Mouse (Mus musculus): Measurements from ENCODE around the gene A630095N17Rik. TPM values are rescaled to one million over a fixed set of nuclear protein-coding genes. Genes with fewer than 3 reads are reported as not detected.

Gene A630095N17Rik
- total and polyA plus RNA-seq, 3 experiments, result 0.30 to 0.74 (median 0.74) TPM

- peaks cover 3% of the 10 kb centered on the region for H3K9me3 ChIP-seq (replicated peaks; ENCODE audit: low read length)
- no peak overlapping the region for H3K4me2 ChIP-seq (ENCODE audit: insufficient read depth, low read depth, poor library complexity, severe bottlenecking)
- H3K36me3 ChIP-seq (replicated peaks in 1 of 2; ENCODE audit: control insufficient read depth in 1 of 2, insufficient read depth in 1 of 2, low read length in 1 of 2), result peaks cover 45 to 73% of the 10 kb centered on the region in 2 experiments
- no peak for DNase-seq (ENCODE audit: extremely low read depth)
- dilution Hi-C loops (cut with MboI; ENCODE audit: extremely low pct_ligation_motif_present, extremely low pct_unique_long_range_greater_than_20kb, low sequenced_read_pairs), result no loop called here
- H3K27ac ChIP-seq (ENCODE audit: insufficient read depth, low read depth), result no peak overlapping the region
- TF ChIP-seq SMC3 (IDR thresholded peaks at IDR 0.05; ENCODE audit: low read depth, low read length), result no peak
- TF ChIP-seq IRF4 (IDR thresholded peaks at IDR 0.05; ENCODE audit: low read depth, low read length), result no peak
- no peak for TF ChIP-seq CTCF (conservative IDR thresholded peaks at IDR 0.05 in 1 of 2, IDR thresholded peaks at IDR 0.05 in 1 of 2; ENCODE audit: low read depth in 2 of 2, low read length in 2 of 2)
- TF ChIP-seq RCOR1 (conservative IDR thresholded peaks at IDR 0.05; ENCODE audit: low read depth, low read length), result no peak
- TF ChIP-seq TBP (conservative IDR thresholded peaks at IDR 0.05; ENCODE audit: low read depth, low read length), result no peak
- no peak for TF ChIP-seq ZC3H11A (IDR thresholded peaks at IDR 0.05; ENCODE audit: low read depth, low read length)
- no peak overlapping the region for H3K9ac ChIP-seq (ENCODE audit: insufficient read depth, low read depth)
- in situ Hi-C loops (cut with MboI; ENCODE audit: low pct_ligation_motif_present, low pct_unique_long_range_greater_than_20kb, low sequenced_read_pairs), result no loop called here
- peaks cover 0 to 20% of the 10 kb centered on the region in 2 experiments; a peak in 3 of 4 replicates for H3K4me1 ChIP-seq (ENCODE audit: control insufficient read depth in 1 of 2, insufficient read depth in 2 of 2)
- no peaks in the 10 kb centered on the region for H3K79me2 ChIP-seq (replicated peaks; ENCODE audit: control insufficient read depth, extremely low read depth, insufficient read depth, poor library complexity, severe bottlenecking)
- H3K4me3 ChIP-seq (replicated peaks in 1 of 3; ENCODE audit: low read depth in 2 of 3, low read length in 2 of 3, poor library complexity in 1 of 3), result no peak overlapping the region
- H3K27me3 ChIP-seq (replicated peaks), result no peaks in the 10 kb centered on the region
Observed at GRCm38 (mm10) chr1:75181377-75181870, 50.5 kb downstream of the A630095N17Rik start.

DNA sequence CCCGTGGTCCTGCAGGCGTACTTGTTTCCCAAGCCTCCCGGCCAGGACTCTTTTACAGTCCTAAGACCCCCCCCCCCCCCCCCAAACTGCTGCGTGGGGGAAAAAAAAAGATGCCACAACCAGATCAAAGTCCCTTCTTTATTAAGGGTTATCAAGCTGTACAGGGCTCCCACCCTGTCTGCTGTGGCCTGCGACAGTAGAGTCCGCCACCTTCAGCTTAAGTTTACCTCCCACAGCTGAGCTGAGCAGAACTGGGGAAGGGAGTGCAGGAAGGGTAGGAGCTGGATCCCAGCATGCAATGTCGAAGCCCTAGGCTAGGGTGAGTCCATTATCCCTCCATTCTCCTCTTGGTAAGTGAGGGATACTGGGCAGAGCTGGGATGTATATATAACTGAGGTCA lies 51.2 kb downstream of the A630095N17Rik start:
- peak overlapping the region in 1 of 3 experiments; percentile 80 for H3K4me3 ChIP-seq (replicated peaks in 1 of 3; ENCODE audit: low read depth in 2 of 3, low read length in 2 of 3, poor library complexity in 1 of 3)

DNA sequence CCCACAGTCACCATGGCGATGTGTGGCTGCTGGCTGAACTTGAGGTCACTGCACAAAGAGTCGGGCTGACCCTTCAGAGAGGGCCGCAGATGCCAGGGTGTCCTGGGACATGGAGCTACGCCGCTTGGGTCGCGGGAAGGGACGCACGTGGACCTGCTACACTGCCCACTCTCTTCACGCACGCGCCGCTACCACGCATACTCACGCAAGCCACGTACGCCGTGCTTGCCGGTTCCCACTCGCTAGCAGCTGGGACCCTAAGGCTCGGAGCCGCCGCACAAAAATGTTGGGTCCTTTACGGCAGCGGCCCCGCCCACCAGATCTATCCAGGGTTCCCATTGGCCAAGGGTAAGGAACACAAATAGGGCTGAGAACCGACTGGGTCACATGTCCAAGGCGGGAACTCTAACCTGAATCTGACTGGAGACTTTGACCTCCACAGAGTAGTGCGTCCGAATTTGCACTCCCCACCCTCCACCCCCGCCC lies 51.8 kb downstream of the A630095N17Rik start, which contains the start of gene Abcb6:
Gene Abcb6 (minus strand): TSS at position 288 of the 486 bp plus-strand sequence.
- Histone ChIP-seq H3K9me3 (replicated peaks; ENCODE audit: low read length) (peaks cover 3% of the 10 kb centered on the region), H3K27ac (ENCODE audit: insufficient read depth, low read depth) (no peak within 1 kb of the TSS), H3K4me3 (replicated peaks in 1 of 3; ENCODE audit: low read depth in 2 of 3, low read length in 2 of 3, poor library complexity in 1 of 3) (peak within 1 kb of the TSS; percentile 63 to 80 (median 76)), H3K79me2 (replicated peaks; ENCODE audit: control insufficient read depth, extremely low read depth, insufficient read depth, poor library complexity, severe bottlenecking) (no peaks in the 10 kb centered on the region), H3K27me3 (replicated peaks) (no peaks in the 10 kb centered on the region), H3K4me1 (ENCODE audit: control insufficient read depth in 1 of 2, insufficient read depth in 2 of 2) (peaks cover 0 to 20% of the 10 kb centered on the region in 2 experiments; a peak in 3 of 4 replicates), H3K4me2 (ENCODE audit: insufficient read depth, low read depth, poor library complexity, severe bottlenecking) (peak within 1 kb of the TSS; percentile 63), H3K36me3 (replicated peaks in 1 of 2; ENCODE audit: control insufficient read depth in 1 of 2, insufficient read depth in 1 of 2, low read length in 1 of 2) (peaks cover 44 to 73% of the 10 kb centered on the region in 2 experiments), H3K9ac (ENCODE audit: insufficient read depth, low read depth) (peak within 1 kb of the TSS; percentile 59; the same call in 1 of the 2 replicates)
- DNase-seq (ENCODE audit: extremely low read depth), result peak; percentile 94
- dilution Hi-C loops (cut with MboI; ENCODE audit: extremely low pct_ligation_motif_present, extremely low pct_unique_long_range_greater_than_20kb, low sequenced_read_pairs), result no loop called here
- in situ Hi-C loops (cut with MboI; ENCODE audit: low pct_ligation_motif_present, low pct_unique_long_range_greater_than_20kb, low sequenced_read_pairs), result no loop called here
- TF ChIP-seq CHD1 (IDR thresholded peaks at IDR 0.05; ENCODE audit: low read depth, low read length) (no peak), ZKSCAN1 (IDR thresholded peaks at IDR 0.05; ENCODE audit: borderline replicate concordance, low read depth, low read length) (no peak), ZMIZ1 (IDR thresholded peaks at IDR 0.05; ENCODE audit: low read depth, low read length) (no peak), NELFE (IDR thresholded peaks at IDR 0.05; ENCODE audit: low read depth, low read length) (peak; percentile 51; the same call in 1 of the 2 replicates), JUN (IDR thresholded peaks at IDR 0.05; ENCODE audit: insufficient read depth, low read depth, low read length) (no peak), IRF4 (IDR thresholded peaks at IDR 0.05; ENCODE audit: low read depth, low read length) (no peak), MXI1 (IDR thresholded peaks at IDR 0.05; ENCODE audit: low read depth, low read length) (peak; percentile 82; the same call in 1 of the 2 replicates), TBP (conservative IDR thresholded peaks at IDR 0.05; ENCODE audit: low read depth, low read length) (no peak), RCOR1 (conservative IDR thresholded peaks at IDR 0.05; ENCODE audit: low read depth, low read length) (no peak), BHLHE40 (IDR thresholded peaks at IDR 0.05; ENCODE audit: low read depth, low read length) (no peak), UBTF (IDR thresholded peaks at IDR 0.05; ENCODE audit: low read depth, low read length) (no peak), POLR2A (IDR thresholded peaks at IDR 0.05; ENCODE audit: low read depth, low read length) (peak; percentile 77), MAX (IDR thresholded peaks at IDR 0.05; ENCODE audit: low read length) (peak; percentile 82), EP300 (IDR thresholded peaks at IDR 0.05; ENCODE audit: low read length) (no peak), ELF1 (IDR thresholded peaks at IDR 0.05; ENCODE audit: low read depth, low read length) (peak; percentile 58; the same call in 1 of the 2 replicates), RAD21 (IDR thresholded peaks at IDR 0.05; ENCODE audit: low read depth, low read length) (no peak), MAFK (IDR thresholded peaks at IDR 0.05; ENCODE audit: insufficient replicate concordance, low read length) (no peak), ETS1 (conservative IDR thresholded peaks at IDR 0.05; ENCODE audit: low read depth, low read length) (no peak), ZNF384 (IDR thresholded peaks at IDR 0.05; ENCODE audit: low read depth, low read length) (no peak), KAT2A (IDR thresholded peaks at IDR 0.05; ENCODE audit: insufficient replicate concordance, low read length) (no peak)

More for the DNA sequence above, 51.2 kb downstream of the A630095N17Rik start:
- in situ Hi-C loops (cut with MboI; ENCODE audit: low pct_ligation_motif_present, low pct_unique_long_range_greater_than_20kb, low sequenced_read_pairs), result no loop called here
- no peak overlapping the region for H3K27ac ChIP-seq (ENCODE audit: insufficient read depth, low read depth)
- peak overlapping the region; percentile 24; the same call in 1 of the 2 replicates for H3K4me2 ChIP-seq (ENCODE audit: insufficient read depth, low read depth, poor library complexity, severe bottlenecking)
- no peaks in the 10 kb centered on the region for H3K27me3 ChIP-seq (replicated peaks)
- peaks cover 3% of the 10 kb centered on the region for H3K9me3 ChIP-seq (replicated peaks; ENCODE audit: low read length)
- H3K4me1 ChIP-seq (ENCODE audit: control insufficient read depth in 1 of 2, insufficient read depth in 2 of 2), result peaks cover 0 to 20% of the 10 kb centered on the region in 2 experiments; a peak in 3 of 4 replicates
- dilution Hi-C loops (cut with MboI; ENCODE audit: extremely low pct_ligation_motif_present, extremely low pct_unique_long_range_greater_than_20kb, low sequenced_read_pairs), result no loop called here
- H3K79me2 ChIP-seq (replicated peaks; ENCODE audit: control insufficient read depth, extremely low read depth, insufficient read depth, poor library complexity, severe bottlenecking), result no peaks in the 10 kb centered on the region
- no peak for DNase-seq (ENCODE audit: extremely low read depth)
- TF ChIP-seq CTCF (conservative IDR thresholded peaks at IDR 0.05 in 1 of 2, IDR thresholded peaks at IDR 0.05 in 1 of 2; ENCODE audit: low read depth in 2 of 2, low read length in 2 of 2), result no peak
- TF ChIP-seq USF1 (IDR thresholded peaks at IDR 0.05; ENCODE audit: low read depth, low read length), result no peak
- no peak for TF ChIP-seq CHD1 (IDR thresholded peaks at IDR 0.05; ENCODE audit: low read depth, low read length)
- no peak for TF ChIP-seq PAX5 (IDR thresholded peaks at IDR 0.05; ENCODE audit: low read length)
- H3K36me3 ChIP-seq (replicated peaks in 1 of 2; ENCODE audit: control insufficient read depth in 1 of 2, insufficient read depth in 1 of 2, low read length in 1 of 2), result peaks cover 45 to 73% of the 10 kb centered on the region in 2 experiments
- H3K9ac ChIP-seq (ENCODE audit: insufficient read depth, low read depth), result no peak overlapping the region
